Mouse (Mus musculus): ENCODE measurements around the gene Plcb1. TPM values are rescaled to one million over a fixed set of nuclear protein-coding genes. Genes with fewer than 3 reads are reported as not detected.

Gene Plcb1
- polyA plus RNA-seq, 1 experiment from 2014 or later = 7.9 TPM

- no peak for ATAC-seq (replicated peaks; ENCODE audit: low FRiP score)
- Histone ChIP-seq H3K9me3 (ENCODE audit: control insufficient read depth, low read length) (no peaks in the 10 kb centered on the region), H3K4me2 (no peak overlapping the region), H3K27me3 (replicated peaks; ENCODE audit: control insufficient read depth, insufficient read depth, low read length) (no peaks in the 10 kb centered on the region), H3K36me3 (ENCODE audit: control insufficient read depth, insufficient read depth, low read length) (no peaks in the 10 kb centered on the region), H3K4me1 (replicated peaks; ENCODE audit: control insufficient read depth, insufficient read depth, low read length) (no peaks in the 10 kb centered on the region), H3K4me3 (ENCODE audit: low read depth, low read length) (no peak overlapping the region), H3K27ac (ENCODE audit: low read depth, low read length) (no peak overlapping the region), H3K9ac (ENCODE audit: low read depth, low read length) (no peak overlapping the region)
- whole genome bisulfite sequencing = 56% methylated on average over 5 of the region's 5 CpGs
- DNase-seq (ENCODE audit: low spot score) = no peak
Measured at GRCm38 (mm10) chr2:135274949-135275348, 489.1 kb downstream of the Plcb1 start.

DNA sequence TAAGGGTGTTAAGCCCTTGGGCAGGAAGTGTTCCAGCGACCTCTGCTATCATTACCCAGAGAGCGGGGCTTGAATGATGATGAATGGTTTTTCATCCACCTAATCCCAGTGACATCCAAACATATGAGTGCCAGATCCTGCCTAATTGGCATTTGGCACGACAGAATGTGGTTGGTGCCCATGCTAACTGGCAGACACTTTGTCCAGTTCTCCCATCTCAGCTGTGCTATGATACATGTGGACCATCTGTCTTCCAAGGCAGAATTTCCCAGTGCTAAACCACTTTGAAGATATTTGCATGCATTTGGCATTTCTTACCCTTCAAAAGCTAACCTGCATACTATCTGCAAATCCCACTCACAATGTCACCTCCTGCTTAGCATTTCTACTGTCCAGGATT, 492.6 kb downstream of the Plcb1 start:
- Histone ChIP-seq H3K9me3 (ENCODE audit: control insufficient read depth, low read length) (no peaks in the 10 kb centered on the region), H3K9ac (ENCODE audit: low read depth, low read length) (no peak overlapping the region), H3K4me1 (replicated peaks; ENCODE audit: control insufficient read depth, insufficient read depth, low read length) (no peaks in the 10 kb centered on the region), H3K27ac (ENCODE audit: low read depth, low read length) (no peak overlapping the region), H3K4me3 (ENCODE audit: low read depth, low read length) (no peak overlapping the region), H3K27me3 (replicated peaks; ENCODE audit: control insufficient read depth, insufficient read depth, low read length) (no peaks in the 10 kb centered on the region), H3K4me2 (no peak overlapping the region), H3K36me3 (ENCODE audit: control insufficient read depth, insufficient read depth, low read length) (no peaks in the 10 kb centered on the region)
- WGBS = 42% methylated on average over 3 of the region's 3 CpGs
- DNase-seq (ENCODE audit: low spot score) (no peak), ATAC-seq (replicated peaks; ENCODE audit: low FRiP score) (no peak)

- WGBS = 59% methylated on average over 6 of the region's 6 CpGs
- no peaks in the 10 kb centered on the region for H3K4me1 ChIP-seq (replicated peaks; ENCODE audit: control insufficient read depth, insufficient read depth, low read length)
- ATAC-seq (replicated peaks; ENCODE audit: low FRiP score) (no peak), DNase-seq (ENCODE audit: low spot score) (no peak)
- no peaks in the 10 kb centered on the region for H3K36me3 ChIP-seq (ENCODE audit: control insufficient read depth, insufficient read depth, low read length)
- H3K4me2 ChIP-seq = no peak overlapping the region
- H3K27me3 ChIP-seq (replicated peaks; ENCODE audit: control insufficient read depth, insufficient read depth, low read length) = no peaks in the 10 kb centered on the region
- H3K27ac ChIP-seq (ENCODE audit: low read depth, low read length) = no peak overlapping the region
- H3K4me3 ChIP-seq (ENCODE audit: low read depth, low read length) = no peak overlapping the region
- no peak overlapping the region for H3K9ac ChIP-seq (ENCODE audit: low read depth, low read length)
- H3K9me3 ChIP-seq (ENCODE audit: control insufficient read depth, low read length) = no peaks in the 10 kb centered on the region
Measured at GRCm38 (mm10) chr2:135279026-135279425, 493.2 kb downstream of the Plcb1 start.

DNA sequence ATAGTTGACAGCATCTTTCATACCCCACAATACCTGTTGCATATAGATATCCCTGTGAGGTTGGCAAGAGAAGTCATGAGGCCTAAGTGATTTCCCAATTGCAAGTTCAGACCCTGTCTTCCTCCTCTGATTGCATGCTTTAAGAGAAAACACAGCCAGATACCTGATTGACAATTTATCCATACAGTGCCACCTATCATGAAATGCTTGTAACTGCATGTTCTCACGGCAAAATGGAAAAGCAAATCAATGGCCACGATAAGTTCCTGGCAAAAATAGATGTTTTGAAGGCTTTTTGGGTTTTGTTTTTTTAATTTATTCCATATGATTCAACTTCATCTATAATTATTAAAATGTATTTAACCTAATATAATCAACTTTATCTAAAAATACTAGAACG, 497.9 kb downstream of the Plcb1 start:
- Histone ChIP-seq H3K27me3 (replicated peaks; ENCODE audit: control insufficient read depth, insufficient read depth, low read length) (no peaks in the 10 kb centered on the region), H3K4me3 (ENCODE audit: low read depth, low read length) (no peak overlapping the region), H3K27ac (ENCODE audit: low read depth, low read length) (no peak overlapping the region), H3K9me3 (ENCODE audit: control insufficient read depth, low read length) (no peaks in the 10 kb centered on the region), H3K4me2 (no peak overlapping the region), H3K4me1 (replicated peaks; ENCODE audit: control insufficient read depth, insufficient read depth, low read length) (no peaks in the 10 kb centered on the region), H3K9ac (ENCODE audit: low read depth, low read length) (no peak overlapping the region), H3K36me3 (ENCODE audit: control insufficient read depth, insufficient read depth, low read length) (no peaks in the 10 kb centered on the region)
- 73% methylated on average over 3 of the region's 3 CpGs for WGBS
- DNase-seq (ENCODE audit: low spot score) (no peak), ATAC-seq (replicated peaks; ENCODE audit: low FRiP score) (no peak)

DNA sequence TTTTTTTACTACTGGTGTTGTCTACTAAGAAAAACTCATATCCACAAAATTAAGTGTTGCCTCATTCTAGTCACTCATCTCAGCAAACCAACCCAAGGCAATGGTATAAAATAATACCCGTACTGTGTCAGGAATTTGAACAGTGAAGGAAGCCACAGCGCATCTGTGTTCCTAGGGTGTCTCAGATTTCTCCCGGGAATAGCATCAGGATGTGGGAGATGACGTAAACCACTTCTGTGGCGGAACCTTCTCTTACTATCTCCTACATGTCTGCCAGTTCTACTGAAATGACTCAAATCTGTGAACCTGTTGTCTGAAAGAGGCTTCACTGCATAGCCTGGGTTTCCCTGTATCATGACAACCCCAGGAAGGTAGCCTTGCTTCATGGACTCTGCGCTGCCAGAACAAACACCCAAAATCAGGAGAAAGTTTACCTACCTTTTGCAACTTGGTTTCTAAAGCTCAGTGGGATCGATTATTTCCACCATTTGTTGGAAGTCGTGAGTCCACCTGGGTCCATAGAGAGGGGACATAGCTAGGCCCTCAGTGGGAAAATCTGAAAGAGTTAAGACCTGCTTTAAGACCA, 510.4 kb downstream of the Plcb1 start:
- Histone ChIP-seq H3K27me3 (replicated peaks; ENCODE audit: control insufficient read depth, insufficient read depth, low read length) (no peaks in the 10 kb centered on the region), H3K9ac (ENCODE audit: low read depth, low read length) (no peak overlapping the region), H3K27ac (ENCODE audit: low read depth, low read length) (no peak overlapping the region), H3K4me2 (no peak overlapping the region), H3K4me1 (replicated peaks; ENCODE audit: control insufficient read depth, insufficient read depth, low read length) (no peaks in the 10 kb centered on the region), H3K9me3 (ENCODE audit: control insufficient read depth, low read length) (no peaks in the 10 kb centered on the region), H3K36me3 (ENCODE audit: control insufficient read depth, insufficient read depth, low read length) (no peaks in the 10 kb centered on the region), H3K4me3 (ENCODE audit: low read depth, low read length) (no peak overlapping the region)
- DNase-seq (ENCODE audit: low spot score) (no peak), ATAC-seq (replicated peaks; ENCODE audit: low FRiP score) (no peak)
- 79% methylated on average over 8 of the region's 8 CpGs for WGBS

GRCm38 (mm10) chr2:135300480-135300879, 514.6 kb downstream of the Plcb1 start:
- Histone ChIP-seq H3K4me1 (replicated peaks; ENCODE audit: control insufficient read depth, insufficient read depth, low read length) (no peaks in the 10 kb centered on the region), H3K9ac (ENCODE audit: low read depth, low read length) (no peak overlapping the region), H3K27me3 (replicated peaks; ENCODE audit: control insufficient read depth, insufficient read depth, low read length) (no peaks in the 10 kb centered on the region), H3K9me3 (ENCODE audit: control insufficient read depth, low read length) (no peaks in the 10 kb centered on the region), H3K4me3 (ENCODE audit: low read depth, low read length) (no peak overlapping the region), H3K27ac (ENCODE audit: low read depth, low read length) (no peak overlapping the region), H3K4me2 (no peak overlapping the region), H3K36me3 (ENCODE audit: control insufficient read depth, insufficient read depth, low read length) (no peaks in the 10 kb centered on the region)
- 83% methylated on average over 1 of the region's 1 CpGs for WGBS
- DNase-seq (ENCODE audit: low spot score) = no peak
- no peak for ATAC-seq (replicated peaks; ENCODE audit: low FRiP score)

DNA sequence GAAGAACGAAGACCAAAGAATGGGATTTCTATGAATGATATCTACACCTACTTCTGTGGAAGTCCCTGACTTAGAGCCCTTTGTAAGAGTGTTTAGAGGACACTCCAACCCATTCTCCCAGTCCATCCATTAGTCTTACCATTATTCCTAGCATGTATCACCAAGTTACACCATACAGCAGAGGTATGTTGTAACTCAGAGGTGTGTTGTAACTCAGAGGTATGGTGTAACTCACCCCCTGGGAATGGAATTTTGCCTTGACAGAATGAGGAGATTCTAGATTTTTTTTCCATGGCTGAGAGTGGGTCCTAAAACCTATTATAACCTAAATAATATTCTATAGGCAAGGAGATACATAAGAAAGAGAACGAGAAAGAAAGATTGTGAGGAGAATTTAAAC, 516.6 kb downstream of the Plcb1 start:
- Histone ChIP-seq H3K36me3 (ENCODE audit: control insufficient read depth, insufficient read depth, low read length) (no peaks in the 10 kb centered on the region), H3K9me3 (ENCODE audit: control insufficient read depth, low read length) (no peaks in the 10 kb centered on the region), H3K9ac (ENCODE audit: low read depth, low read length) (no peak overlapping the region), H3K27ac (ENCODE audit: low read depth, low read length) (no peak overlapping the region), H3K4me2 (no peak overlapping the region), H3K27me3 (replicated peaks; ENCODE audit: control insufficient read depth, insufficient read depth, low read length) (no peaks in the 10 kb centered on the region), H3K4me1 (replicated peaks; ENCODE audit: control insufficient read depth, insufficient read depth, low read length) (no peaks in the 10 kb centered on the region), H3K4me3 (ENCODE audit: low read depth, low read length) (no peak overlapping the region)
- ATAC-seq (replicated peaks; ENCODE audit: low FRiP score) (no peak), DNase-seq (ENCODE audit: low spot score) (no peak)
- WGBS = 73% methylated on average over 2 of the region's 2 CpGs

DNA sequence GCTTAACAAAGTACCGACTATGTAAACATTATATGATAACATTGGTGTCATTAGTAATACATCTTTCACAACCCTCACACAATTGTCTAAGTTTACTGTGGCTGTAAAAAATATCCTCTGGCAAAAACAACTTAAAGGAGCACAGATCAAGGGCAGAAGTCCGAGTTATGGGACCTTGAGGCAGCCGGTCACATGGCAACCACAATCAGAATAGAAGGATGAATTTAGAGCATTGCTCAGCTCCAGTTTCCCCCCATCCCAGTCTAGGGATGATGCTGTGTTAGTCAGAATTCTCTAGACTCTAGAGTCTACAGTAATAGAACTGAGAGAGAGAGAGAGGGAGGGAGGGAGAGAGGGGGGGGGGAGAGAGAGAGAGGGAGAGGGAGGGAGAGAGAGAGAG, 519.3 kb downstream of the Plcb1 start:
- Histone ChIP-seq H3K4me2 (no peak overlapping the region), H3K4me1 (replicated peaks; ENCODE audit: control insufficient read depth, insufficient read depth, low read length) (no peaks in the 10 kb centered on the region), H3K36me3 (ENCODE audit: control insufficient read depth, insufficient read depth, low read length) (no peaks in the 10 kb centered on the region), H3K27ac (ENCODE audit: low read depth, low read length) (no peak overlapping the region), H3K9me3 (ENCODE audit: control insufficient read depth, low read length) (no peaks in the 10 kb centered on the region), H3K27me3 (replicated peaks; ENCODE audit: control insufficient read depth, insufficient read depth, low read length) (no peaks in the 10 kb centered on the region), H3K9ac (ENCODE audit: low read depth, low read length) (no peak overlapping the region), H3K4me3 (ENCODE audit: low read depth, low read length) (no peak overlapping the region)
- ATAC-seq (replicated peaks; ENCODE audit: low FRiP score) (no peak), DNase-seq (ENCODE audit: low spot score) (no peak)
- WGBS = 70% methylated on average over 3 of the region's 3 CpGs

DNA sequence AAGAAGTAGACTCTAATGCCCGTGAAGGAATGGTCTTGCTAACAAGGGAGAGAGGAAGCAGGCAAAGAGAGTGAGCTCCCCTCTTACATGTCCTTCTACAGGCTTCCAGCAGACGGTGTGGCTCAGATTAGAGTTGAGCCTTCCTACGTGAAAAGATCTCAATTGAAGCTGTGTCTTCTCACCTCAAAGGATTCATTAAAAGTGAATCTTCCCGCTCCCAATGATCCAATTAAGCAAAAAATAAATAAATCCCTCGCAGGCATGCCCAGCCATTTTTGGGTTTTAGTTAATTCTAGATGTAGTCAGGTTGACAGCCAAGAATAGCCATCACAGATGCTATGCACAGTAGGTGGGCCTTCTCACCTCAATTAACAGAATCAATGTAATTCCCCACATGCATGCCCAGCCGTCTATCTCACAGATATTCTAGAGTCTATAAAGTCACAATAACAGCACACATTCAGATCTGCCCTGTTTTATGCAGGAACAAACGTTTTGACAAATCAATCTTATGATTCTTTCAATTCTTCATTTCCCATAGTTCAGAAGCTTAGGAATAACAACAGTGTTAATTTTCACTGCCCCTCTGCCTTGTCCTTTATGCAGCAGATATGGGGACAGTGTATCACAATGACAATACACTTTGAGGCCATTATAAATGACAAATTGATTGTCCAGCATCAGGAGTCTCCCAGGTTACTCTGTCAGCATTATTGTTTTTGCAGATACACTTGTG, 520.0 kb downstream of the Plcb1 start:
- 65% methylated on average over 7 of the region's 7 CpGs for WGBS
- no peak overlapping the region for H3K4me3 ChIP-seq (ENCODE audit: low read depth, low read length)
- DNase-seq (ENCODE audit: low spot score) = no peak
- H3K9me3 ChIP-seq (ENCODE audit: control insufficient read depth, low read length) = no peaks in the 10 kb centered on the region
- H3K9ac ChIP-seq (ENCODE audit: low read depth, low read length) = no peak overlapping the region
- H3K4me1 ChIP-seq (replicated peaks; ENCODE audit: control insufficient read depth, insufficient read depth, low read length) = no peaks in the 10 kb centered on the region
- H3K4me2 ChIP-seq = no peak overlapping the region
- no peak overlapping the region for H3K27ac ChIP-seq (ENCODE audit: low read depth, low read length)
- H3K27me3 ChIP-seq (replicated peaks; ENCODE audit: control insufficient read depth, insufficient read depth, low read length) = no peaks in the 10 kb centered on the region
- H3K36me3 ChIP-seq (ENCODE audit: control insufficient read depth, insufficient read depth, low read length) = no peaks in the 10 kb centered on the region
- ATAC-seq (replicated peaks; ENCODE audit: low FRiP score) = no peak

All from liver, embryonic 11.5 days (tissue).